Mouse (Mus musculus) ovary, adult 2 months (tissue): ENCODE measurements around the gene Mdp1. TPM values are rescaled to one million over a fixed set of nuclear protein-coding genes. Genes with fewer than 3 reads are reported as not detected.

ENCODE experiments used
- polyA plus RNA-seq: library from polyadenylated mRNA; depleted of rRNA; stranded (reverse); fragments of >200 nt; gene quantifications from 2 replicates; pipeline ENCODE4 v1.2.3, GENCODE M21; 2012; rRNA removed

Gene Mdp1
- polyA plus RNA-seq, result 16.1 and 21.4 TPM in 2 replicates

GRCm38 (mm10) chr14:55659960-55660573 lies at the start of gene Mdp1:
Gene Mdp1 (minus strand): TSS chr14:55660508.

DNA sequence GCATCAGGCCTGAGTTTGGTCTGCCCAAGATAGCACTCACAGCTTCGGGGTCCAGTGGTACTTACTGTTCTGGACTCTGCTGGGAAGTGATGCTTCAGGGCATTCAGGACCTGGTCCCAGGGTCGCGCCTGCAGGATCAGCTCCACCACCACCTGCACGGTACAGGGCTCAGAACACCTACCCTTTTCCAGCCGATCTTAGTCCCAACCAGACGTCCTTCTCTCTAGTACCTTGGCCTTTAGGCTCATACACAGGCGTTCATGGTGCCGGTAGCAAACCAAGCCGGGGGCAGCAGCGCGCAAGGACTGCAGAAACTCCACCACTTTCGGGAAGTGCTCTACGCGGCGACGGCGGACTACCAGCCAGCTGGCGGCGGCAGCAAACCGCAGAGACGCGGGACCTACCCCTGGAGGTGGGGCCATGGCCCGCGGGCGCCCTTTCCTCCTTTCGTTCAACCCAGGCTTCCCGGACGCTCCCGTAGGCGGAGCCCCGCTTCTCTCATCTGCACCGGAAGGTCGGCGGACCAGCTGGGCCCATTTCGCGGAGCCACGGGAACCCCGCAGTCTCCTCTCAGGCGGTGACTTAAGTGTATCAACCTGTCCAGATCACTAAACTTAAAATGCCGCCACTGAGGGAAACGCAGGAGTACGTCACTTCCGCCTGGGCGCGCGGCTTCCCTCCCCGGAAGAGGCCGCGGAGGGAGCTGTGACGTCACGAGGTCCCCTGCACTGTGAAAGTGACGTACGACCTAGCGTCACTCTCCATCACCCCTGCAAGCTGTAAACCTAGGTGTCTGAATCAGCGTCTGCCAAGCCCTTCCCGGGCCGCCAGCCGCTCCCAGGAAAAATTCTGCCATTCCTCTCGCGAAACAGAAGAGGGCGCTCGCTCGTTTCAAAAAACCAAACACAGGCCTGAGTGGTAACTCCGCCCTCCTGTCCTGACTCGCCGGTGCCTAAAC lies 21.1 kb upstream of the Mdp1 start, which contains the start of gene Tinf2:
Gene Tinf2 (minus strand): TSS at position 661 of the 958 bp plus-strand sequence.

GRCm38 (mm10) chr14:55671833-55672740 lies 11.8 kb upstream of the Mdp1 start, which contains the start of the genes Gmpr2 and Nedd8:
Gene Gmpr2 (plus strand): TSS chr14:55671941.
Gene Nedd8 (minus strand): TSS chr14:55672124.

DNA sequence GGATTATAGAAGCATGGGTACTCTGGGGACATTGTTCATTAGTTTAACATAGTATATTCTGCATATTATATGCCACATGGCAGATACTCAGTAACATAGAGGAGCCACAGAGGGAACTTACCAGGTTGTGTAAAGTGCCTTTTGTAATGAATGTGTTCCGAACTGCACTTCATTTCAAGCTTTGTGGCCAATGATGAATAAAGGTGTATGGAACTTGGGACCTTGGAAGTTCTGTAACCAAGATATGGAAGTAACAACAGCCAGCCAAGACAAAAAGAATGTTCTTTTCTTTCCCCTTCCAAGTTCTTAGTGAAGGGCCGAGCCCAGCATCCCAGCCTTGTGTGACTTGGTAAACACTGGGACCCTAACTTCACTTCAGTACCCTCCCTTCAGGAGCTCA lies 10.4 kb downstream of the Mdp1 start, which contains the start of gene Tssk4:
Gene Tssk4 (plus strand): TSS at position 301 of the 400 bp plus-strand sequence.

GRCm38 (mm10) chr14:55643060-55643907 lies 17.0 kb downstream of the Mdp1 start, which contains the start of gene Tm9sf1:
Gene Tm9sf1 (minus strand): TSS chr14:55643806.

DNA sequence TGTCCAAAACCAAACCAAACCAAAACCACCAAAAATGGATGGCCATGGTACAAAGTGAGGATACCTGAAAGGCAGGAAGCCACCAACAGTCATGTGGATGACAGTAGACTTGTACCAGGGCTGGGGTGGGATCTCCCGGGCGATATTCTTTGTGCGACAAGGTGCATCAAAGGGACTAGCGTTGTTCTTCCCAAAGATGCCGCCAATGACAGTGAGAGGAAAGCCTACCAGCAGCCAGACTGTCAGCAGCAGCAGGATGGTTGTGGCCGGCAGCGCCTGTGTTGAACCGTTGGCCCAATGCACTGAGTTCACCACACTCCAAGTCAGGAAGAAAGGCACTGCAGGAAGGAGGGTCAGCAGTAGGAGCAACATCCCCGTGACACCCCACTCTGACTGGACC lies 22.5 kb downstream of the Mdp1 start, which contains the start of gene Gm49378:
Gene Gm49378 (minus strand): TSS at position 101 of the 400 bp plus-strand sequence.

GRCm38 (mm10) chr14:55635523-55636007 lies 24.7 kb downstream of the Mdp1 start, which contains the start of gene Ipo4:
Gene Ipo4 (minus strand): TSS chr14:55635957.

DNA sequence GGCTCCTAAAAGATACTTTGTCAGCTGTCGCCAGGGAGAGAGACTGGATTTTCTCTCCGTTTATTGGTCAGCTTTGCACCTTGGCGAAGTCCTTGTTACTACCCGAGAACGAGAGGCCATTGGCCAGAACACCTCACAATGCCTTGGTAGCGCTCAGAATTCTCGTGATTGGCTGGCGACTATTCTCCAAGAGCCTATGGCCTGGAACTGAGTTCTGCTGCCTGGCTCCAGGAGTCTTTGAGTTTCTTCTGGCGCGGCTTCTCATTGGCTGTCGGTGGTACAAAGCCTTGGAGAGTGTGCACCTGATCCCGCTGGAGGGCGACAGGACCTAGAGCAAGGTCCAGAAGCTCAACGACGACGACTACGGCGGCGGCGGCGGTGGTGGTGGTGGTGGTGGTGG lies 42.5 kb downstream of the Mdp1 start, which contains the start of gene Rec8:
Gene Rec8 (plus strand): TSS at position 216 of the 400 bp plus-strand sequence.

Other genes with a start within 250 kb of the Mdp1 start
- gene Dhrs4, start 181.8 kb downstream of the Mdp1 start, polyA plus RNA-seq, result 33.2 and 44.9 TPM in 2 replicates
- gene Carmil3, start 169.9 kb downstream of the Mdp1 start, polyA plus RNA-seq, result 30.9 and 45.4 TPM in 2 replicates
- 0.11 and 0.29 TPM in 2 replicates for gene Cpne6, start 150.1 kb downstream of the Mdp1 start, polyA plus RNA-seq
- 0.25 and 0.51 TPM in 2 replicates for gene Nrl, start 135.5 kb downstream of the Mdp1 start, polyA plus RNA-seq
- 114 and 117 TPM in 2 replicates for gene Pck2, start 120.2 kb downstream of the Mdp1 start, polyA plus RNA-seq
- gene Dcaf11, start 100.5 kb downstream of the Mdp1 start, polyA plus RNA-seq, result 107 and 112 TPM in 2 replicates
- gene A730061H03Rik, start 100.1 kb downstream of the Mdp1 start, polyA plus RNA-seq, result 1.3 and 2.9 TPM in 2 replicates
- 1.9 and 2.0 TPM in 2 replicates for gene Fitm1, start 84.9 kb downstream of the Mdp1 start, polyA plus RNA-seq
- gene Psme1, start 82.4 kb downstream of the Mdp1 start, polyA plus RNA-seq, result 58.3 and 96.0 TPM in 2 replicates
- 19.9 and 28.3 TPM in 2 replicates for gene Emc9, start 75.2 kb downstream of the Mdp1 start, polyA plus RNA-seq
- 46.8 and 51.0 TPM in 2 replicates for gene Psme2, start 69.4 kb downstream of the Mdp1 start, polyA plus RNA-seq
- gene Rnf31, start 68.8 kb downstream of the Mdp1 start, polyA plus RNA-seq, result 42.3 and 49.7 TPM in 2 replicates
- 65.1 and 79.5 TPM in 2 replicates for gene Irf9, start 56.9 kb downstream of the Mdp1 start, polyA plus RNA-seq
- 6.2 and 9.8 TPM in 2 replicates for gene Rec8, start 42.5 kb downstream of the Mdp1 start, polyA plus RNA-seq
- gene Ipo4, start 24.6 kb downstream of the Mdp1 start, polyA plus RNA-seq, result 164 and 192 TPM in 2 replicates
- gene Gm49378, start 22.6 kb downstream of the Mdp1 start, polyA plus RNA-seq, result 26.7 and 33.9 TPM in 2 replicates
- 122 and 137 TPM in 2 replicates for gene Tm9sf1, start 16.7 kb downstream of the Mdp1 start, polyA plus RNA-seq
- gene Tssk4, start 10.3 kb downstream of the Mdp1 start, polyA plus RNA-seq, result 0.90 and 1.4 TPM in 2 replicates
- 13.6 and 17.9 TPM in 2 replicates for gene Gmpr2, start 11.4 kb upstream of the Mdp1 start, polyA plus RNA-seq
- 199 and 293 TPM in 2 replicates for gene Nedd8, start 11.6 kb upstream of the Mdp1 start, polyA plus RNA-seq
- 10.7 and 14.9 TPM in 2 replicates for gene Tinf2, start 21.3 kb upstream of the Mdp1 start, polyA plus RNA-seq
- gene Tgm1, start 53.4 kb upstream of the Mdp1 start, polyA plus RNA-seq, result 1.5 and 1.9 TPM in 2 replicates
- gene Rabggta, start 61.8 kb upstream of the Mdp1 start, polyA plus RNA-seq, result 47.9 and 58.1 TPM in 2 replicates
- gene Dhrs1, start 85.2 kb upstream of the Mdp1 start, polyA plus RNA-seq, result 42.0 and 65.0 TPM in 2 replicates
- 14.0 and 19.1 TPM in 2 replicates for gene Nop9, start 85.2 kb upstream of the Mdp1 start, polyA plus RNA-seq
- gene Cideb, start 98.0 kb upstream of the Mdp1 start, polyA plus RNA-seq, result 1.9 TPM in 2 replicates
- gene Ltb4r2, start 100.9 kb upstream of the Mdp1 start, polyA plus RNA-seq, result 0.84 and 1.5 TPM in 2 replicates
- gene Ltb4r1, start 105.5 kb upstream of the Mdp1 start, polyA plus RNA-seq, result 2.2 and 2.8 TPM in 2 replicates
- 16.8 and 28.3 TPM in 2 replicates for gene Adcy4, start 123.6 kb upstream of the Mdp1 start, polyA plus RNA-seq
- 9.8 and 12.0 TPM in 2 replicates for gene Ripk3, start 128.4 kb upstream of the Mdp1 start, polyA plus RNA-seq
- 48.6 and 49.5 TPM in 2 replicates for gene Nfatc4, start 162.6 kb upstream of the Mdp1 start, polyA plus RNA-seq
- 16.1 and 17.4 TPM in 2 replicates for gene Nynrin, start 193.5 kb upstream of the Mdp1 start, polyA plus RNA-seq
- 0.63 and 0.67 TPM in 2 replicates for gene Cbln3, start 223.9 kb upstream of the Mdp1 start, polyA plus RNA-seq
- 21.0 and 21.5 TPM in 2 replicates for gene Khnyn, start 224.4 kb upstream of the Mdp1 start, polyA plus RNA-seq
- 44.7 and 46.6 TPM in 2 replicates for gene Sdr39u1, start 239.8 kb upstream of the Mdp1 start, polyA plus RNA-seq